Mouse (Mus musculus) kidney, adult 2 months (tissue): ENCODE results near the gene Epha8. TPM values are rescaled to one million over a fixed set of nuclear protein-coding genes. Genes with fewer than 3 reads are reported as not detected.
A peak's percentile ranks its signal among the peaks of the same experiment; 100 is the strongest.

Experiments used
- DNase-seq: peaks from one replicate; pipeline ENCODE4 v3.0.0; 2021
- H3K27ac ChIP-seq: fragments of 200-500 bp; 2 replicates; pipeline ENCODE4 v1.5.1; 2012; ENCODE audit warnings: low read depth, low read length, control low read depth, inconsistent platforms; ENCODE audit not compliant: insufficient read depth
- H3K27me3 ChIP-seq: fragments of 200-500 bp; replicated peaks from 2 replicates; pipeline ENCODE4 v1.6.1; 2012; ENCODE audit warnings: mild to moderate bottlenecking, moderate library complexity, low read length, inconsistent platforms; ENCODE audit not compliant: control insufficient read depth, insufficient read depth
- H3K36me3 ChIP-seq: fragments of 200-500 bp; 2 replicates; pipeline ENCODE4 v1.6.1; 2012; ENCODE audit warnings: mild to moderate bottlenecking, moderate library complexity, low read length, inconsistent platforms; ENCODE audit not compliant: control insufficient read depth, insufficient read depth
- H3K4me1 ChIP-seq: fragments of 200-500 bp; 2 replicates; pipeline ENCODE4 v1.6.1; 2011; ENCODE audit warnings: low read length; ENCODE audit not compliant: control insufficient read depth, insufficient read depth
- H3K4me3 ChIP-seq: fragments of 200-500 bp; 2 replicates; pipeline ENCODE4 v1.5.1; 2011; ENCODE audit warnings: mild to moderate bottlenecking, low read depth, low read length, control low read depth; ENCODE audit not compliant: insufficient read depth
- CTCF ChIP-seq: fragments of 200-500 bp; conservative IDR thresholded peaks from 2 replicates; pipeline ENCODE4 v1.5.1; 2011; ENCODE audit warnings: low read depth, mild to moderate bottlenecking, control low read depth, low read length, moderate library complexity, mixed read lengths; ENCODE audit not compliant: insufficient read depth, insufficient read length
- POLR2A ChIP-seq: fragments of 200-500 bp; IDR thresholded peaks from one replicate; pipeline ENCODE4 v1.6.1; 2011; ENCODE audit warnings: low read depth, low read length, control low read depth
- WGBS: fragments of 180-500 bp; shearing (Covaris S2); methylation state at CpG from one replicate; pipeline ENCODE4 v1.1.7; 2018; 5-methylcytosine and 5-hydroxymethylcytosine counted together
- polyA plus RNA-seq: library from polyadenylated mRNA; depleted of rRNA; stranded (reverse); fragments of >200 nt; gene quantifications from 2 replicates; pipeline ENCODE4 v1.2.3, GENCODE M21; 2012

The Epha8 gene
- polyA plus RNA-seq, 1 experiment: 0.06 TPM

DNA sequence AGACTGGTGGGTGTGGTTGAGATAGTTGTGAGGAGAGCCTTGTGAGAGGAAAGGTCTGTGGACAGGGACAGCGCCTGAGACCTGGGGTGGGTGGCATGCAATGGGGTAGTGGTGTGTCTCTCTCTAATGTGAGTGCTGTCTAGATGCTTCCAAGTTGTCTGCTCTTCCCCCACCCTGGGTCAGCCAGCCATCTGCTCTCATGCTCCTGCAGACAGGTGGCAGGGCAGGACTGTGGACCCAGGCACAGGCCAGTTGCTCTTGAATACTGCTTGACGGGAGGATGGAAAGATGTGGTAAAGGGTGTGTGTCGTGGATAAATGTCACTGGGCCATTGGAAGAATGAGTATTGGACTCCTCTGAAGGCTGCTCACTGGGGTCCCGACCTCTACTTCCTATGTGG, 19.3 kb downstream of the Epha8 start:
- 74% methylated on average over 4 of the region's 4 CpGs for WGBS
- Histone ChIP-seq H3K36me3 (no peaks in the 10 kb centered on the region), H3K27me3 (no peaks in the 10 kb centered on the region), H3K4me3 (no peak overlapping the region), H3K4me1 (no peaks in the 10 kb centered on the region), H3K27ac (no peak overlapping the region)
- no peak for TF ChIP-seq POLR2A
- TF ChIP-seq CTCF: no peak
- DNase-seq: no peak

DNA sequence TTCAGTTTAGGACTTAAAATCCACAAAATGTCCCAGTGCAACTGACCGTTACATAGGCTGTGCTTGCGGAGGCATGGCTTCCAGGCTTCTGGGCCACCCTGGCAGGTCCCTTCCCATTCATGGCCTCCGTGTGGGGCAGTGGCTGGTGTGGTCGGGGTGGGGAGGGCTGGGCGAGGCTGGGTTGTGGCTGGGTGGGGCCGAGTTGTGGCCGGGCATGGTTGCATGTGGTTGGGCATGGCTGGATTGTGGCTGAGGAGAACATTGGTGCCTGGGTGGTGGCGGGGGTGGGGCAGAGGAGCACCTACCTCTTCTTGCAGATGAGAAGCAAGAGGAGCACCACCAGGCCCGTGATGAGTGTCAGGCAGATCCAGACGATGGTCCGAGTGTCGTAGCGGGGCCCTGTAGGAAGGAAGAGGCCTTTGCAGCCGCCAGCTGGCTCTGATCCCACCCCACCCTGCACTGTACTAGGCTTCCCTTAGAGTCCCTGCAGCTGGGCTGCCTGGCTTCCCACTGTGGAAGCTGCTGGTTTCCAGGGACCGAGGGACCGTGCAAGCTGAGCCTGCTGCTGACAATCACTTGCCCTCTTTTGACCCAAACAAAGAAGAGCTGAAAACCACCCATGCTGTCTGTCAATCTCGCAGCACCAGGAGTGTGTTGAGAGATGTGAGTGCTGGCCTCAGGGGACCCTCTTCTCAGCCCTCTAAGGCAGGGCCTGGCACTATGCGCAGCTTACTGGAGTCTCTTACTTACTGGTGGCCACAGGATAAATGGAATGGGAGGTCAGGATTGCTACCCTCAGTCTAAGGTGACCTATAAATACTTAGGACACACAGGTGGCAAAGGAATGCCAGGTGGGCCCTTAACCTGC, 21.6 kb downstream of the Epha8 start:
- TF ChIP-seq CTCF (no peak), POLR2A (no peak)
- Histone ChIP-seq H3K36me3 (no peaks in the 10 kb centered on the region), H3K27me3 (no peaks in the 10 kb centered on the region), H3K27ac (no peak overlapping the region), H3K4me1 (no peaks in the 10 kb centered on the region), H3K4me3 (no peak overlapping the region)
- DNase-seq: no peak
- 49% methylated on average over 18 of the region's 18 CpGs for WGBS

DNA sequence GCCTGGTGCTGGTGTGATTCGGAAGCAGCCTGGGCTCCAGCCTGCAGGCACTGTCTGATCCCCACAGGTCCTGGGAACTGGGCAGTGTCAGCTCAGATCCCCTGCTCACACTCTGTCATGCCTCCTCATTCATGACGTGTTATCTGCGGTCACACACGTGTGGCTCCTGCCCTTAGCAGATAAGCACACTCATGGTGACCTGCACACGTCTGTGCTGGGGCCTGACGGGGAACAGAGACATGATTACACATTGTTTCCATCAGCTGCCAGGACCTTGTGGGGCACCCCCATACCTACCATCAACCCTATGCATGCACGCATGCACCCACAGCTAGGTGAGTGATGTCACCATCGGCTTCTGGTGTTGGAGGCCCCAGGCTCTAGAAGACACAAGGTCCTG, 26.1 kb downstream of the Epha8 start:
- Histone ChIP-seq H3K4me1 (no peaks in the 10 kb centered on the region), H3K4me3 (no peak overlapping the region), H3K27ac (no peak overlapping the region), H3K27me3 (no peaks in the 10 kb centered on the region), H3K36me3 (no peaks in the 10 kb centered on the region)
- 87% methylated on average over 8 of the region's 8 CpGs for WGBS
- DNase-seq: no peak
- no peak for TF ChIP-seq CTCF
- no peak for TF ChIP-seq POLR2A

DNA sequence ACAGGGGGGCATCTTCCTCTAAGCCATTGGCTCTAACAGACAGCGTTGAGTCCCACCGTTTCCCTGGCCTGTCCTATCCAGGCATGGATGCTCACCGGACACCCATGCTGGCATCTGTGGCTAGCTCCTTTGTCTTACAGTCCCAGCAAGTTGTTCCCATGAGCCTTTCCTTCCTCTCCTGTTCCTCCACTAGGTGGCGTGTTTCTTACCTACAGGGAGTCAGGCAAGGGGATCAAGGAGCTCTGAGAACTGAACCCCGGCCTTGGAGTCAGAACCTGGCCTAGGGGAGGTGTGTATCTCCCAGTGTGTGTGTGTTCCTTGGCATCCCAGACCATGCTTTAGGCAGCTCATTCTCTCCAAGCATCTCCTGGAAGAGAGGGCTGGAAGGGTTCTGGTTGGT, 27.7 kb downstream of the Epha8 start:
- WGBS: 12% methylated on average over 5 of the region's 5 CpGs
- DNase-seq: peak; percentile 44
- H3K4me1 ChIP-seq: no peaks in the 10 kb centered on the region
- no peak overlapping the region for H3K4me3 ChIP-seq
- H3K36me3 ChIP-seq: no peaks in the 10 kb centered on the region
- H3K27me3 ChIP-seq: no peaks in the 10 kb centered on the region
- TF ChIP-seq POLR2A: no peak
- TF ChIP-seq CTCF: peak; percentile 48
- no peak overlapping the region for H3K27ac ChIP-seq

DNA sequence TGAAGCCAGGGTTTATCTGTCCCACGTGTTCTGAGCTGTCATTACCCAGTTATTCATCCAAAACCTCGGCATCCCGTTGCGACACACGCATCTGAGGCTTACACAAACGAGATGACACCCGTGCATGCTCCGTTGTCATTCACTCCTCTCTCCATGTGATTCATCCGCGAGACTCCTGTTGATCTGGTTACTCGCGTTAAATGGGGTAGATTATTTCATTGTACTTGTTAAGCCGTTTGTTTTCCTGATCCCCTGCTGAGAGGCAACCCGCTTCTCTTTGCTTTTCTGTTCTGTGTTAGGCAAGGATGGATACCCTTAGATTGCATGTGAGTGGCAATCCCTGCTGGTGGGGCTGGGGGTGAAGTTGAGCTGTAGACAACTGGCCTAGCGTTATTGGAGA, 30.8 kb downstream of the Epha8 start:
- no peaks in the 10 kb centered on the region for H3K4me1 ChIP-seq
- H3K36me3 ChIP-seq: no peaks in the 10 kb centered on the region
- no peak overlapping the region for H3K27ac ChIP-seq
- H3K27me3 ChIP-seq: no peaks in the 10 kb centered on the region
- DNase-seq: no peak
- WGBS: 26% methylated on average over 15 of the region's 15 CpGs
- H3K4me3 ChIP-seq: no peak overlapping the region
- TF ChIP-seq POLR2A: no peak
- TF ChIP-seq CTCF: no peak

DNA sequence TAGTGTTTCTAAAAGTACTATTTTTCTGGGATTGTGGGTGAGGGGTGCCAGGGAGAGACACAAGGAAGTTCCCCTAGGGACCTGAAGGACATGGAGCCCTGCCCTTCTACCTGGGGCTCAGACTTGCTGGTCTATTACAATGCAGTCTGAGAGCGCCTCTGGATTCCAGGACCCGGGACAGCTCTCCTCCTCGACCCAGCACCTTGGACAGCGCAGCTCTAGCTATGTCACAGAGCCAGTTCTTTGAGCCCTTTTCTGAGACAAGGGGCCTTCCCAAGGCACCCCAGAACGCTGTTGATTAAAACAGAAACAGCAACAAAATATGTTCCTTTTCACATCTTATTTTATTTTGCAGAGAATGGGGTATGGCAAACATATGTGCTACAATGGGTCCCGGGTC, 32.1 kb downstream of the Epha8 start:
- Histone ChIP-seq H3K27me3 (no peaks in the 10 kb centered on the region), H3K4me3 (no peak overlapping the region), H3K36me3 (no peaks in the 10 kb centered on the region), H3K4me1 (no peaks in the 10 kb centered on the region), H3K27ac (no peak overlapping the region)
- TF ChIP-seq POLR2A (no peak), CTCF (no peak; the same call in 1 of the 2 replicates)
- peak; percentile 68 for DNase-seq
- WGBS: 3% methylated on average over 6 of the region's 6 CpGs

DNA sequence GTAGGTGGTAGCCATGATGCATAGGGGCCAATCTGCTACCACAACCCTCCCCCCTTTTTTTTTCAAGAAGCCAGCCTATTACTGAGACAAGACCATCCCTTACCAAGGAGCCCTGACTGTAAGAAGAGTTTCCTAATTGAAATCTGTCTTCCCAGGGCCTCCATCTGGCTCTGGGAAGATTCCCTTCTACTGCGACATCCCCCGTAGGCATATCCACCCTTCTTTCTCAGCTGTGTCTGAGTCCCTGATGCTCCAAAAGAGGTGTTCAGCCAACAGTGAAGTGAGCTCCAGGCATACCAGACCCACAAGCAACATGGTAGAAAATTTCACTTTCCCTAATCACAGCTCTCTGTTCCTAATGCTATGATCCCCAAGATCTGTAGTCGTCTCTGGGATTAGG, 37.1 kb downstream of the Epha8 start:
- DNase-seq: no peak
- no peaks in the 10 kb centered on the region for H3K36me3 ChIP-seq
- no peaks in the 10 kb centered on the region for H3K4me1 ChIP-seq
- no peak overlapping the region for H3K4me3 ChIP-seq
- TF ChIP-seq CTCF (no peak), POLR2A (no peak)
- WGBS: 82% methylated on average over 3 of the region's 3 CpGs
- no peaks in the 10 kb centered on the region for H3K27me3 ChIP-seq
- H3K27ac ChIP-seq: no peak overlapping the region
